Mouse (Mus musculus) cerebellum, adult 2 months (tissue): Measurements from ENCODE around the gene Prss53.

Source experiments
- CTCF ChIP-seq: fragments of 200-500 bp; IDR thresholded peaks from 2 replicates; pipeline ENCODE4 v1.5.1; 2011; ENCODE audit warnings: low read depth, mild to moderate bottlenecking, control low read depth, low read length, moderate library complexity, borderline replicate concordance; ENCODE audit not compliant: insufficient read depth
- POLR2A ChIP-seq: fragments of 200-500 bp; IDR thresholded peaks from 2 replicates; pipeline ENCODE4 v1.6.1; 2011; ENCODE audit warnings: low read length, control low read depth, borderline replicate concordance; ENCODE audit not compliant: insufficient read depth

GRCm38 (mm10) chr7:127887781-127888180 lies 3.0 kb downstream of the Prss53 start:
- TF ChIP-seq CTCF (no peak), POLR2A (no peak)
